Mouse (Mus musculus) kidney, embryonic 15.5 days (tissue): ENCODE measurements at regions not wholly inside any gene's neighbourhood (a gene's known extent, or its start where the extent isn't known, plus 50 kb on each side); places are given as distances from the start of the nearest gene placed in this dataset.

Source experiments
- ATAC-seq: fragments of 200-750 bp; cut with Nextera tagmentation; replicated peaks from 2 replicates; pipeline ENCODE4 v1.8.0; 2017; ENCODE audit warnings: moderate TSS enrichment; ENCODE audit not compliant: low FRiP score
- H3K27ac ChIP-seq: fragments of 300-500 bp; sonication (generic); 2 replicates; pipeline ENCODE4 v1.5.1; 2015; ENCODE audit warnings: mild to moderate bottlenecking, inconsistent platforms
- H3K27me3 ChIP-seq: fragments of 300-500 bp; sonication (generic); 2 replicates; pipeline ENCODE4 v1.6.1; 2015; ENCODE audit warnings: inconsistent platforms
- H3K36me3 ChIP-seq: fragments of 300-500 bp; sonication (generic); 2 replicates; pipeline ENCODE4 v1.6.1; 2015; ENCODE audit warnings: inconsistent platforms
- H3K4me1 ChIP-seq: fragments of 300-500 bp; sonication (generic); 2 replicates; pipeline ENCODE4 v1.6.1; 2015; ENCODE audit warnings: inconsistent platforms
- H3K4me2 ChIP-seq: fragments of 300-500 bp; sonication (generic); 2 replicates; pipeline ENCODE4 v1.6.1; 2015; ENCODE audit warnings: moderate library complexity, mild to moderate bottlenecking, inconsistent platforms
- H3K4me3 ChIP-seq: fragments of 300-500 bp; sonication (generic); replicated peaks from 2 replicates; pipeline ENCODE4 v1.5.1; 2015; ENCODE audit warnings: mild to moderate bottlenecking, inconsistent platforms
- H3K9ac ChIP-seq: fragments of 300-500 bp; sonication (generic); 2 replicates; pipeline ENCODE4 v1.6.1; 2015; ENCODE audit warnings: mild to moderate bottlenecking, inconsistent platforms
- H3K9me3 ChIP-seq: fragments of 300-500 bp; sonication (generic); replicated peaks from 2 replicates; pipeline ENCODE4 v1.6.1; 2016; ENCODE audit warnings: inconsistent platforms
- WGBS: fragments of 180-500 bp; shearing (Covaris S2); methylation state at CpG from one replicate; pipeline ENCODE4 v1.1.7; 2015; ENCODE audit warnings: mixed read lengths; 5-methylcytosine and 5-hydroxymethylcytosine counted together

DNA sequence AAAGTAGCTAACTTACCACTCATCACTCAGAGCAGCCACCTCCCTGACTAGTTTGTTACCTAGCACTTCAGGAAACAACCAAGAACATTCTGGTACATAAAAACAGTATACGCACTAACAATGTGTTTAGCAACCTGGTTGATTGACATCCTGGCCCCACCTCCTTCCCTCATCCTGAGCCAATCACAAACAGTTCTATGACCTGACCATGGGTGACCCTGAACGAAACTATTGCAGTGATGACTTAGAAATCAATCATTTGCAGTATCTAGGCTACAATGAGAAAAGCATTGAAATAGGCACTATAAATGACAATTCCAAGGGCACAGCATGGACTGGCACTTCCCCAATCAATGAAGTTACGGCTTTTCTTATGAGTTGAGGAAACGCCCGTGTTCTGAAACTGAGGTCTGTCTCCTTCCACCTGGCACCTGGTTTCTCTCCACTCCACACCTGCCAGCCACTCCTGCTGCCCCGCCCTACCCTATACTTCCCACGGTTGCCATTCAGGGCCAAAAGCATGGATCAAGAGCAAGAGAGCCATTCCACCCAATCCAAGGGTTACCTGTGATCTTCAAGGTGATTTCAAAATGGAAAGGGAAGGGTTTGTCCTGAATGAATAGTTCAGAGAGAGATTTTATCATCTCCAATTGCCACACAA, 162.9 kb upstream of the Lrig3 start:
- Histone ChIP-seq H3K36me3 (no peaks in the 10 kb centered on the region), H3K9ac (no peak overlapping the region), H3K4me1 (no peaks in the 10 kb centered on the region), H3K4me3 (no peak overlapping the region), H3K27me3 (no peaks in the 10 kb centered on the region), H3K4me2 (no peak overlapping the region), H3K27ac (no peak overlapping the region), H3K9me3 (no peaks in the 10 kb centered on the region)
- no peak for ATAC-seq
- WGBS = 89% methylated on average over 7 of the region's 7 CpGs

DNA sequence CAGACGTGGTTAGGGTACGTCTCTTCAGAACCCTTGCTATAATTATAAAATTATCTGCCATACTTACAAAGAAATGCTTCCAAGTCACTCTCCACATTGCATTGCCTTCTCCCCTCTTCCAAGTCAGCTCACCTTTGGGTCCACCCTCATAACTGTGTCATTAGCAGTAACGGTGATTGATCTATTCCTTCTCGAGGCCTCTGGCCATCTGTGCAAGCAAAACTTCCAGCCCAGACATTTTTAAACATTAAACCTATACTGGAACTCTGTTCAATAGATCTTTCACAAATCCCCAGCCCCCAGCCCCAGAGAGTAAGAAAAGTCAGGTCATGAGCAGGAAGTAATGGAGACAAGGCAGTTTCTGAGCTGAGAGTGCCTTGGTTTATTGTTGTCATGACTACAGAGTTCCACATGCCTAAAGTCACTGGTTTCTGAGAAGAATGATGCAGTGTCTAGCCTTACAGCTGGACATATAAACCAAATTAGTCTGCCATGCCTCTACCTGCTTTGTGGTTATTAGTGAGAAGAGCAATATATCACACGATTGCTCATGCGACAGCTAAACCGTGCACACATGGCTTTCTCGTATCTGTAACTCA, 156.1 kb upstream of the Lrig3 start:
- Histone ChIP-seq H3K4me2 (peak overlapping the region; percentile 5; the same call in 1 of the 2 replicates), H3K9me3 (no peaks in the 10 kb centered on the region), H3K36me3 (no peaks in the 10 kb centered on the region), H3K27ac (peak overlapping the region; percentile 67), H3K9ac (no peak overlapping the region), H3K27me3 (no peaks in the 10 kb centered on the region), H3K4me1 (peaks cover 40% of the 10 kb centered on the region), H3K4me3 (no peak overlapping the region)
- peak; percentile 76 for ATAC-seq
- 23% methylated on average over 8 of the region's 8 CpGs for WGBS

DNA sequence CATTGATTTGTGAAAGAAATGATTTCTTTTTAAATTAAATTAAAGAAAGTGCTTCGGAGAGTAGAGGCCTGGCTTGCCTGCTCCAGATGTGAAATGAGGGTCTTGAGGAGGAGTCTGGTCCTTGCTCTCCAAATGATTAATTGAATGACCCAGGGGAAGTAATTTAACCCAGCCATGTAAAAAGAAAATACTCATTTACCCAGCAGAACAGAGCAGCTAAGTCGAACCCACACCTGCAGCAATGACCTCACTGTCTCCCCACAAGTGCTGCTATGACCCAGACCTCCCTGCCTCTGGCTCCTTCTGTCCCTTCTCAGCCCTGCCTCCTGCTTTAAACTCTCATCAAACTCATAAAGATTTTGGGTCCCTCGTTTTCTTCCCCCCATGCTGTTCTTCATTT, 155.4 kb upstream of the Lrig3 start:
- Histone ChIP-seq H3K9me3 (no peaks in the 10 kb centered on the region), H3K36me3 (no peaks in the 10 kb centered on the region), H3K4me1 (peaks cover 40% of the 10 kb centered on the region), H3K9ac (no peak overlapping the region), H3K4me3 (no peak overlapping the region), H3K27me3 (no peaks in the 10 kb centered on the region), H3K4me2 (no peak overlapping the region), H3K27ac (peak overlapping the region; percentile 67)
- ATAC-seq = peak; percentile 77
- 7% methylated on average over 3 of the region's 3 CpGs for WGBS

DNA sequence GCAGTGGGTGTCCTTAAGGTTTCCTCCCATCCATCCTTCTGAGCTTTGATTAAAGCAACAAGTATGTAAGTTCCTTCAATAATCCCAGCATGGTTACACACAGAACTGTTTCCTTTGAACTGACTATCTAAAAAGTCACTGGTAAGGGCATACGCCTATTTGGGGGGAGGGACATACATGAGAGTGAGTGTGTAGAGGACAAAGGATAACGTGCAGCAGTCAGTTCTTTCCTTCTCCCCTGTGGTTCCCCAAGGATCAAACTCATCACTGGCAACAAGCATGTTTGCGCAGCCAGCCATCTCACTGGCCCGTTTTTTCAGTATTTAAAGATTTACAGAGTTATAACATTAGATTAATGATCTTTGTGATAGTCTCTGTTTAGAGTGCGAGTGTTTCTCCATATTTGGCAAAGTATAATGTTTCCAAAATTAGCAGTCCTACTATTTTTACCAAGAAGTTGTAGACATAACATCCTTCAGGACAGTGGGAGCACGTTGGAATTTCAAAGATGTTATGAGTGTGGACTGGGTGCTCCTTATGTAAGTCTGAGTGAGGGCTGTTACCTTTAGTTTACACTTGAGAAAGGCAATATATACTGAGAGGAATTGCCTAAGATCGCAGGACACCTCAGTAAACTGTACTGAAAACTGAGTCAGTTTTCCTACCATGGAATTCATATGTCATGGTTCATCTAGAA, 151.6 kb upstream of the Lrig3 start:
- no peaks in the 10 kb centered on the region for H3K36me3 ChIP-seq
- H3K4me3 ChIP-seq = no peak overlapping the region
- 43% methylated on average over 7 of the region's 7 CpGs for WGBS
- H3K4me1 ChIP-seq = peaks cover 37% of the 10 kb centered on the region
- H3K4me2 ChIP-seq = no peak overlapping the region
- H3K9me3 ChIP-seq = no peaks in the 10 kb centered on the region
- no peaks in the 10 kb centered on the region for H3K27me3 ChIP-seq
- no peak overlapping the region for H3K9ac ChIP-seq
- no peak for ATAC-seq
- H3K27ac ChIP-seq = no peak overlapping the region; the same call in 1 of the 2 replicates

DNA sequence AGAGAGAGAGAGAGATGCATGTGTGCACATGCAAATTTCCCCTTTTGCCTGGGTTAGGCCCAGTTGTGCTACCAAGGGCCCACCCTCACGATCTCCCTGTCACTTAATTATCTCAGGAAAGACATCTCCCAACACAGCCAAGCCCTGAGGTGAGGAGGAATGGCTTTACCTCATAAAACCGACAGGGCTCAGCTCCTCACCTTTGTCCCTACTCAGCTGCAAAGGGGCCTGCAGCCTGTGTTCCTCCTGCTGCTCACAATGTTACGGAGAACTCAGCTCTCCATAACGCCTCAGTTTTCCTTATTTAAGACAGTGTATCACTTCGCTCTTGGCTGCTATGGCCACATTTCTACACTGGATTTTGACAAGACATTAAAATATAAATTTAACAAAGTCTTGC, 133.8 kb upstream of the Lrig3 start:
- Histone ChIP-seq H3K4me2 (no peak overlapping the region), H3K9me3 (no peaks in the 10 kb centered on the region), H3K4me1 (no peaks in the 10 kb centered on the region), H3K4me3 (no peak overlapping the region), H3K9ac (no peak overlapping the region), H3K27me3 (no peaks in the 10 kb centered on the region), H3K27ac (no peak overlapping the region), H3K36me3 (no peaks in the 10 kb centered on the region)
- WGBS = 52% methylated on average over 5 of the region's 5 CpGs
- ATAC-seq = no peak

DNA sequence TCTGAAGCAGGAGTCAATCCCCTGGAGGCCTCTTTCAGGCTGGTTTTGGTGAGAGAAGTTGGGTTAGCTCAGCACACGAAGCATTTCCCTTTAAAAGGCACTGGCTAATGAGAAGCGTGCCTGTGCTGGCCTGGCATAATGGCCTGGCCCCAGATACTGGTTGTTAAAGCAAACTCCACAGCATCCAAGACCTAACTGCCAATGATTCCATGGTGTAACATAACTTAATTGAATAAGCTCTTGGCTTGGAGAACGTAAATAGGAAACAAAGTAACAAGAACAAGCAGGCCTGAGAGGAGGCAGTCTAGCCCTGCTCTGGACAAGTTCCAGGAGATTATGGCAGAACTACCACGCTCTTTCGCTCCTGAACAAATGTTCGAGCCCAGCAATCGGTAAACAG, 133.2 kb upstream of the Lrig3 start:
- H3K9ac ChIP-seq = no peak overlapping the region
- H3K27ac ChIP-seq = no peak overlapping the region
- no peaks in the 10 kb centered on the region for H3K4me1 ChIP-seq
- no peak overlapping the region for H3K4me3 ChIP-seq
- H3K4me2 ChIP-seq = no peak overlapping the region
- 81% methylated on average over 7 of the region's 7 CpGs for WGBS
- H3K27me3 ChIP-seq = no peaks in the 10 kb centered on the region
- no peaks in the 10 kb centered on the region for H3K9me3 ChIP-seq
- no peak for ATAC-seq
- H3K36me3 ChIP-seq = no peaks in the 10 kb centered on the region

DNA sequence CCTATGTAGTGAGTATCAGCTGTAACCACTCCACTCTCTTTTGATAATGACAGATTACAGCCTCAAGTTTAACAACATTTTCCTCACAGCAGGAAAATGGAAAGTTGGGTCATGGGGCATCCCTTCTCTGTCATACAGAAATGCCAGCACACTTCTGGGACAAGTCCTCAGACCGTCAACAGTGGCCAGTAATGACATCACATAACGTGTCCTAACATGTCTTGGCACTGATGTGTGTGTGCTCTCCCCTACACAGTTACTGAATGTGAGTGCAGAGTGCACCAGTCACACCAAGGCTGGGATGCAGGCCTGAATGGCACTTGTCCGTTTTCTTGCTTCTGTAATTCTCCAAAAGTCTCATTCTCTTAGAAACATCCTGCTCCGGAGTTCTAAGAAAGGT, 132.0 kb upstream of the Lrig3 start:
- 81% methylated on average over 4 of the region's 4 CpGs for WGBS
- H3K4me3 ChIP-seq = no peak overlapping the region
- ATAC-seq = no peak

DNA sequence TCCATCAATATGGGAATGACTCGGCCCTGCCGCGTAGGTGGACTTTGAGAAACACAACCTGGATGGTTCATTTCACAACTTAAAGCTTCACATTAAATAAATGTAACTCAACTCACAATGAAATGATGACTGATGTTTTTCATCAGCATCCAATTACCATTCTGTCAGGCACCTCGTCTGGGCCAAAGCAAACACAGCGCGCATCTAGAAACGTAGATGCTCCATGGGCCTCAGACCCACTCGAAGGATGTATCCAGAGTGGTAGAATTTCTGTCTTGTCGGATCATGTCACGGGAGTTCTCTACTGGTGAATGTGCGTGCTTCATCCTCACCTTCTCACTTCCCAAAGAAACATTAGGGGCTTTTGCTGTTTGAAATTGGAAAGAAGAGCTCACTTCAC, 127.0 kb upstream of the Lrig3 start:
- Histone ChIP-seq H3K36me3 (no peaks in the 10 kb centered on the region), H3K27ac (no peak overlapping the region), H3K4me3 (no peak overlapping the region), H3K9ac (no peak overlapping the region), H3K4me1 (peaks cover 22% of the 10 kb centered on the region), H3K27me3 (no peaks in the 10 kb centered on the region), H3K4me2 (no peak overlapping the region), H3K9me3 (no peaks in the 10 kb centered on the region)
- WGBS = 58% methylated on average over 11 of the region's 11 CpGs
- ATAC-seq = no peak

More for the DNA sequence above, 132.0 kb upstream of the Lrig3 start:
- H3K4me1 ChIP-seq = peaks cover 4% of the 10 kb centered on the region; the same call in 1 of the 2 replicates
- H3K27ac ChIP-seq = no peak overlapping the region
- no peaks in the 10 kb centered on the region for H3K36me3 ChIP-seq
- no peak overlapping the region for H3K9ac ChIP-seq
- H3K4me2 ChIP-seq = no peak overlapping the region
- no peaks in the 10 kb centered on the region for H3K27me3 ChIP-seq
- H3K9me3 ChIP-seq = no peaks in the 10 kb centered on the region

DNA sequence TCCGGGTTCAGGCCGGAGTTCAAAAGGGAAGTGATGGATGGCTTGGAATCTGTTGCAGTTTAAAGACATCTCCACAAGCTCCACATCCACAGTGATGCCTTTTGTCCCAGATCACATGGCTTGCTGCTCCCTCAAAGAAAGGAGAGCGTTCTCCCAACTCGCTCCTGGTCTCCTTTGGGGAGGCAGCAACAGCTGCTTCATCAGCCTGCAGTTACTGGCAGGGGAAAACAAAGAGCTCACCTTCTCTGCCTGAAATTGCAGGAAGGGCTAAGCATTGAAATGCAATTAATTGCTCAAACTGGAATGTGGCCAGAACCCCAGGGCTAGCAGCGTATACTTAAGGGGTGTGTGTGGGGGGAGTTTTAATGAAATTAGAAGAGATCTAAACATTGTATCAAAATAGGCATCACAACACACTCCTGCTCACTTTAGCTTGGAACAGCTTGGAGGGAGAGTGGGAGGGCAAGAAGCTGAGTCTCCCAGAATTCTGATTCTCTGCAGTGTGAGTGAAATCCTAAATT, 126.3 kb upstream of the Lrig3 start:
- H3K4me1 ChIP-seq = peaks cover 28% of the 10 kb centered on the region
- H3K4me3 ChIP-seq = no peak overlapping the region
- no peaks in the 10 kb centered on the region for H3K36me3 ChIP-seq
- peak overlapping the region; percentile 27; the same call in 1 of the 2 replicates for H3K4me2 ChIP-seq
- H3K9ac ChIP-seq = no peak overlapping the region
- WGBS = 12% methylated on average over 5 of the region's 5 CpGs
- no peaks in the 10 kb centered on the region for H3K27me3 ChIP-seq
- no peaks in the 10 kb centered on the region for H3K9me3 ChIP-seq
- H3K27ac ChIP-seq = no peak overlapping the region
- ATAC-seq = peak; percentile 42; the same call in 1 of the 2 replicates

DNA sequence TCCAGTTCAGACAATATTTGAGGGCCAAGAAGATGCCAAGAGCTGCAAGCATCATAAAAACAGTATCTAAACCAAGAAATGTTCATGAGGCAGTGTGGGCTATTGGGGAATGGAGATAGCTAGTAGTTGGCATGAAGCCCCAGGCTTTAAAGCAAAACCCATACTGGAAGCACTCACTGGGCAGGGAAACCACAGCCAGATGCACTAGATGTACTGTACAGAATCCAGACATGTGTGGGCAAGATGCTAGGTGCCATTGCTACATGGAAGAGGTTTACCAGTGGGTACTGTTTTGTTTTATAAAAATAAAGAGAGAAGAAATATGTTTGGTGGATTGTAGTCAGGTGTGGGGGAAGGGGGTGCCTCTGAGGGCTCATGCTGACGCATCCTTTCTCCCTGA, 125.6 kb upstream of the Lrig3 start:
- Histone ChIP-seq H3K27ac (no peak overlapping the region), H3K9ac (no peak overlapping the region), H3K4me3 (no peak overlapping the region), H3K27me3 (no peaks in the 10 kb centered on the region), H3K9me3 (no peaks in the 10 kb centered on the region), H3K4me1 (peaks cover 34% of the 10 kb centered on the region), H3K4me2 (no peak overlapping the region), H3K36me3 (no peaks in the 10 kb centered on the region)
- no peak for ATAC-seq
- whole genome bisulfite sequencing = 91% methylated on average over 1 of the region's 1 CpGs

DNA sequence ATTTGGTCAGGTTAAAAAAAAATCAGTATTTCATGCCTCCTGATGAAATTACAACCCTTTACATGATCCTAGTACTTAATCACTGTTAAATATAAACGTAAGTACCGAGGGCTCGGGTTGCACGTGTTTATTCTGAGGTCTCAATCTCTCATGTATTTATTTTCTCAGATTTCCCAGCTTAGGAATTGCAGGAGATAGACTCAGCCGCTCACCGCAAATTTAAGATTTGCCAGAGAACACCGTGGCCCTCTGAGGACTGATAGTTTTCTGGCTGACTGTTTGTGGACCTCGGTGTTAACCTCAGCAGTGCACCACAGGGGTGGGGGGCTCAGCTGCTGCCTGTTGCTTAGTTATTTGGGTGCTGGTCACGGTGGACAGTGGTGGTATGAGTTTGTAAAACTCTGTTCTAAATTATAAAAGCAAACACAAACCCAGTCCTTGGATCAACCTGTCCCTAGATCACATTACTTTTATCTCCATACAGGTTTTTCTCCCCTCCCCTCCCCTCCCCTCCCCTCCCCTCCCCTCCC, 121.6 kb upstream of the Lrig3 start:
- Histone ChIP-seq H3K4me3 (no peak overlapping the region), H3K27me3 (no peaks in the 10 kb centered on the region), H3K27ac (peak overlapping the region; percentile 56; the same call in 1 of the 2 replicates), H3K4me2 (no peak overlapping the region), H3K9me3 (no peaks in the 10 kb centered on the region), H3K9ac (no peak overlapping the region), H3K36me3 (no peaks in the 10 kb centered on the region), H3K4me1 (peaks cover 30% of the 10 kb centered on the region)
- peak; percentile 35; the same call in 1 of the 2 replicates for ATAC-seq
- WGBS = 21% methylated on average over 9 of the region's 9 CpGs

DNA sequence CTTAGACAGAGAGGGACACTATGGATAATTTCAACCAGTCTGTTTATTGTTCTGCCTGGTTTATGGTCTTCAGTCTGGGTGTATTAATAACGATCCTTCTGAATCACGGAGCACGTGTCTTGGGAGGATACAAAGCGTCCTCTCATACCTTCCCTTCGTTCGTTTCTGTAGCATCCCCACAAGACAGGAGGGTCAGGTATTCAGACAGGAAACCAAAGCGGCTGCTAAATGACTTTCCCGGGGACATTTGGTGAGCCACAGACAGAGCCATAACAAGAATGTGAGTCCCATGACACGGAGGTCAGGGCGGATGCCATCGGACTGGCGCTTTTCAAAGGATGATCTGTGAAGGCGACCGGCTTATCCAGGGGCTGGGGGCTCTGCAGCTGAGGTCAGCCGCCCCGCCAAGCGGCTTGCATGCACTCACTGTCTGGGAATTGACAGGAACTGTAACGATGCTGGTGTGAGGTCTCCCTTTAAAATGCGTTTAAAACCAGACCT, 120.9 kb upstream of the Lrig3 start:
- no peaks in the 10 kb centered on the region for H3K36me3 ChIP-seq
- peaks cover 23% of the 10 kb centered on the region for H3K4me1 ChIP-seq
- 0 out of 2 replicates have a peak overlapping the region, but pooled peaks have one; percentile 26 for H3K9ac ChIP-seq
- H3K27me3 ChIP-seq = no peaks in the 10 kb centered on the region
- H3K4me3 ChIP-seq = peak overlapping the region; percentile 25
- peak; percentile 65 for ATAC-seq
- H3K27ac ChIP-seq = peak overlapping the region; percentile 65
- H3K4me2 ChIP-seq = peak overlapping the region; percentile 58
- WGBS = 3% methylated on average over 19 of the region's 19 CpGs
- no peaks in the 10 kb centered on the region for H3K9me3 ChIP-seq
